Mouse (Mus musculus) mesoderm, embryonic 11.5 days (tissue): ENCODE results near the gene Mccc1.

ENCODE experiments used
- DNase-seq: peaks from one replicate; pipeline ENCODE4 v3.0.0-alpha.2; 2012; ENCODE audit warnings: low read depth, low spot score

Mccc1 gene

GRCm38 (mm10) chr3:35922522-35922921, 78.0 kb downstream of the Mccc1 start:
- no peak for DNase-seq

GRCm38 (mm10) chr3:35918229-35918628, 82.2 kb downstream of the Mccc1 start:
- no peak for DNase-seq
